Mouse (Mus musculus): ENCODE measurements around the gene Olfr1437.
"Not testable (repeated sequence)": the region's sequence is repeated elsewhere in the genome, so short reads cannot be mapped to it uniquely, and the experiment has no call there.

Gene Olfr1437

DNA sequence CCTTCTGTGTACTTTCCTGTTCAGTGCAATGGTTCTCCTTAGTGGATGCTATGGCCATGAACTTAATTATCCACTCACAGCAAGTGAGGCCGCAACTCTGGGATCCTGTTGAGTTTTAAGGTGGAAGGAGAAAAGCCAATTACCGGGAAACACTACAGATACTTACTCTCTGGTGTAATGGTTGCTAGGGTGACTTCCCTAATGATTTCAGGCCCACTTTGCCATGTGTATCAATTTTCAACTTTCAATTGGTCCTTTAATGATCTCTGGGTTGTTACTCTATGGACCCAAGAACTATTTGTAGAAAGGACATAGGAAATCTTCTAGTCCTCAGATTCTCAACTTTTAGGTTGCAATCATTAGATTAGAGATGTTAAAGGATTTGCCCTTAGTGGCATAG is at the start of gene Olfr1437:
Gene Olfr1437 (minus strand): TSS at position 101 of the 400 bp plus-strand sequence.
- DNase-seq: no peak

DNA sequence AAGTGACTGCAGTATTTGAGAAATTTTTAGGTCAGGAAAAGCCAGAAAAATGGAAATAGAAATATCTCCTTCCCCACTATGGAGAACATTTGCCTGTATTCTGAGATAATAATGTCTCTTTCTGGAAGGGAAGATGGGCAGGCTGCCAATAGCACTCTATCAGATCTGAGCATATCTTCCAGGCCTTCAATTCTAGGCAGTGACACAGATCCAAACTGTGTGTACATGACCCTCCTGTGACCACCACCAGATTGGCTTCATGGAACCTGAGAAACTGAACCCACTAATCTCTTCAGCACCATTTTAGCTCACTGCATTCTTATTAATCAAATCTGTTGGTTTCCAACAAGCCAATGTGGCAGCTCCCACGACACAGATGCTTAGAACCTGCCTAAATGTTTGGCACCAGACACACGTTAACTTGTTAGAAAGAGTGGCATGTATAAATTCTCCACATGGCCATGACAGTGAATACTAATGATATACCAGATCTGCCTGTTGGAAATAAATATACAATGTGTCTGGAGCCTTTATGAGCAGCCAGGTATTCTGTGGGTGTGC is 49.6 kb upstream of the Olfr1437 start:
- no peak for DNase-seq

- no peak for DNase-seq
Observed at GRCm38 (mm10) chr19:12373004-12373403, 48.1 kb upstream of the Olfr1437 start.

- DNase-seq: no peak
Observed at GRCm38 (mm10) chr19:12335810-12336209, 10.9 kb upstream of the Olfr1437 start, which contains the start of gene Olfr1438-ps1. Gene Olfr1438-ps1 (minus strand): TSS chr19:12335910.

- DNase-seq: not testable (repeated sequence)
Observed at GRCm38 (mm10) chr19:12299030-12299429, 25.9 kb downstream of the Olfr1437 start, which contains the start of gene Olfr1436. Gene Olfr1436 (minus strand): TSS chr19:12299130.

DNA sequence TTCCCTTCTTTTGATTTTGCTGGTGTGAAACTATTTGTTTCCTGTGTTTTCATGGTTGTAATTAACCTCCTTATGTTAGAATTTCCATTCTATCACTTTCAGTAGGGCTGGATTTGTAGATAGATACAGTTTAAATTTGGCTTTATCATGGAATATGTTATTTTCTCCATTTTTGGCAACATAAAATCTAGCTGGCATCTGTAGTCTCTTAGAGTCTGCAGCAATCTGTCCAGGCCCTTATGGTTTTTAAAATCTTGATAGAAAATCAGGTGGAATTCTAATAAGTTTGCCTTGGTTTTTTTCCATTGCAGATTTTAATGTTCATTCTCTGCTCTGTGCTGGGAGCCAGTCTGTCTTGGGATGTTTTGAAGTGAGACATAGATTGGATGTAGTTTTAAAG is 31.9 kb downstream of the Olfr1437 start:
- no peak for DNase-seq

DNA sequence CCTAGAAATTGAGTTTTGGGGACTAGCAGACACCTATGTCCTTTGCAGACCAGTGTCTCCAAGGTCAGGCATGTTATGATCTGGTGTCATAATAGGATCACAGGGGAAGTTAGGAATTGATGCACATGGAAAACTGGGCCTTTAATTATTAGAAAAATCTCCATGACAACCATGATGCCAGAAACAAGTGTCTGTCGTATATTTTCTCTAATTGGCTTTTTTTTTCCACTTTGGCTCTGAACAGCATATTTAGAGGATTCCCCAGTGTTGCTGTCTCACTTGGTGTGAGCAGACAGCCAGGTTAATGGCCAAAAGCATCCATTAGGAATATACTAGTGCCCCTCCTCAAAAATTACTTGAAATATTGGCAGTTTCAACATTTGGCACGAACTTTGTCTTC is 45.3 kb downstream of the Olfr1437 start, which contains the start of gene Olfr1434:
Gene Olfr1434 (plus strand): TSS at position 301 of the 400 bp plus-strand sequence.
- no peak for DNase-seq
